Mouse (Mus musculus) G1E (cell line): Measurements from ENCODE around the gene Aar2. TPM values are rescaled to one million over a fixed set of nuclear protein-coding genes. Genes with fewer than 3 reads are reported as not detected.

Source experiments
- ATAC-seq: 2 replicates; pipeline ENCODE4 v1.8.0; 2016; ENCODE audit warnings: mild to moderate bottlenecking; ENCODE audit not compliant: insufficient number of reproducible peaks, poor library complexity, low FRiP score, severe bottlenecking; ENCODE audit errors: extremely low read depth
- DNase-seq: peaks from one replicate; pipeline ENCODE4 v3.0.0; 2012; ENCODE audit warnings: low spot score
- H3K27me3 ChIP-seq: 2 replicates; pipeline ENCODE4 v1.6.1; 2012; ENCODE audit warnings: mild to moderate bottlenecking, low read length, inconsistent platforms; ENCODE audit not compliant: insufficient read depth
- H3K36me3 ChIP-seq: replicated peaks from 2 replicates; pipeline ENCODE3; 2012; ENCODE audit warnings: mild to moderate bottlenecking, inconsistent platforms
- H3K4me1 ChIP-seq: 2 replicates; pipeline ENCODE4 v1.6.1; 2012; ENCODE audit warnings: low read depth, low read length, inconsistent platforms, mixed read lengths; ENCODE audit not compliant: insufficient read depth
- H3K4me3 ChIP-seq: 2 replicates; pipeline ENCODE4 v1.5.1; 2012; ENCODE audit warnings: low read depth, mild to moderate bottlenecking, inconsistent platforms, low read length, moderate library complexity, mixed read lengths
- H3K9me3 ChIP-seq: replicated peaks from 2 replicates; pipeline ENCODE4 v1.6.1; 2012; ENCODE audit warnings: inconsistent platforms
- CTCF ChIP-seq: IDR thresholded peaks from 2 replicates; pipeline ENCODE4 v1.5.1; 2012; ENCODE audit warnings: low read depth, low read length, inconsistent platforms, mixed read lengths
- GATA1 ChIP-seq: IDR thresholded peaks from 2 replicates; pipeline ENCODE4 v1.6.1; 2012; ENCODE audit warnings: borderline replicate concordance, low read length, inconsistent platforms, mixed read lengths
- GATA2 ChIP-seq: IDR thresholded peaks from 2 replicates; pipeline ENCODE4 v1.6.1; 2012; ENCODE audit warnings: low read depth, low read length, inconsistent platforms, borderline replicate concordance
- POLR2AphosphoS5 ChIP-seq: IDR thresholded peaks from 2 replicates; pipeline ENCODE4 v1.6.1; 2012; ENCODE audit warnings: low read depth, low read length, inconsistent platforms; ENCODE audit not compliant: insufficient replicate concordance
- TAL1 ChIP-seq: conservative IDR thresholded peaks from 2 replicates; pipeline ENCODE4 v1.6.1; 2012; ENCODE audit warnings: low read depth, low read length, inconsistent platforms, mixed read lengths
- polyA plus RNA-seq: library from polyadenylated mRNA; stranded (reverse); fragments of >175 nt; gene quantifications from 2 replicates; pipeline ENCODE4 v1.2.3, GENCODE M21; 2012
- total RNA-seq, 2 experiments: library from RNA; stranded (forward) in 1 of 2; stranded (reverse) in 1 of 2; fragments of 200-1000 nt in 1 of 2; fragments of >200 nt in 1 of 2; fragmentation: Nextera tagmentation in 1 of 2; gene quantifications; 2 replicates each; pipeline ENCODE4 v1.2.3; 2014 to 2017

The Aar2 gene
- 19.5 and 19.7 TPM in 2 replicates for total RNA-seq (2014; fragmentation: Nextera tagmentation)
- 13.3 and 17.2 TPM in 2 replicates for total RNA-seq (2017)
- polyA plus RNA-seq: 16.3 and 25.0 TPM in 2 replicates

DNA sequence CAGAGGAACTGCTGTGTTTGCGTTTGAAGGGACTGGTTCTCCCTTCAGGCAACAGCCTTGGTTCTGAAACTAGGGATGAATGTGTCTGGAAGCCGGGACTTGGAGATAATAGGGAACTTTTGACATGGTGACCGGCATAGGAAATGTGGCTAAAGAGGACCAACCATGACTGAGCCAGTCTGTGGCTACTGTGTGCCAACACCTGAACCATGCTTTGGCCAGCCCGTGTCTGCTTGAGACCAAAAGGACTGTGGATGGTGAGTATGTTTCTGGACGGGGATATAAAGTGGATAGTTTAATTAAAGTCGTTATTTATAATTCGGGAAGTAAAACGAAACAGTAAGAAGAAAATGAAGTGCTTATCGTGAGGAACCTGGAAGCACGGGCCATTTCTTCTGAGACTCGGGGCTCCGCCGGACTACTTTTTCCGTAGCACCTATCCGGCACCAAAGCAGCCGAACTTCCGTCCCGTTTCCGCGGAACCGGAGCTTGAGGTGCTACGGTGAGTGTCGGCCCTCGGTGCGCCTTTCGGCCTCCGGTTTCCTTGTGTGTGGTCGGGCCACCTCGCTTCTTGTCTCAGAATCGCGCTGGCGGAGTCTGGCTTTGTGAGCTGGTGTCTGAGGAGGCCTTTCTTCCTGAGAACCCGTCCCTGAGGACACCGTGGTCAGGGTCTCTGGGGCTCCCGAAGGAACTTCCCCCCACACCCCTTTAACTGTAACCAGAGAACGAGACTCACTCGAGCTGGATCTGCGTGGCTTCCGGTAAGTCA lies at the start of gene Aar2:
Gene Aar2 (plus strand): TSS at position 462 of the 769 bp plus-strand sequence.
- peak within 1 kb of the TSS; percentile 83 for H3K4me3 ChIP-seq
- no peak for TF ChIP-seq TAL1
- no peak for TF ChIP-seq GATA1
- peaks cover 32% of the 10 kb centered on the region for H3K36me3 ChIP-seq
- peak; percentile 60 for ATAC-seq
- H3K27me3 ChIP-seq: peaks cover 2% of the 10 kb centered on the region; the same call in 1 of the 2 replicates
- peaks cover 35% of the 10 kb centered on the region for H3K4me1 ChIP-seq
- DNase-seq: peak; percentile 74
- no peaks in the 10 kb centered on the region for H3K9me3 ChIP-seq

DNA sequence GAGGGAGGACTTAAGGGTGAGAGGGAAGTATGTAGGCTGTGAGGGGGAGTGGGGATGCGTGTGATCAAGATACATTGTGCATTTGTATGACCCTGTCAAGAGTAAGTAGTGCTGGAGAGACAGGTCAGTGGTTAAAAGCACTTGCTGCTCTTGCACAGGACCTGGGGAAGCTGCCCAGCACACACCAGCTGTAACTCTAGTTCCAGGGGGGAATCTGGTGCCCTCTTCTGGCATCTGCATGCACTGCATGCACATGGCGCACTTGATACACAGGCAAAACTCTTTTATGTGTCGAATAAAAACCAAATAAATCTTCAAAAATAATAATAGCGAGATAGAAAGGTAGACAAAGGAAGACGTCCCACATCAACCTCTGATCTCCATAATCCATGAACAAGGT lies 49.5 kb upstream of the Aar2 start:
- Histone ChIP-seq H3K4me3 (no peak overlapping the region), H3K36me3 (no peaks in the 10 kb centered on the region), H3K9me3 (no peaks in the 10 kb centered on the region), H3K4me1 (peaks cover 4% of the 10 kb centered on the region; the same call in 1 of the 2 replicates), H3K27me3 (peaks cover 35% of the 10 kb centered on the region)
- DNase-seq (no peak), ATAC-seq (no peak)
- TF ChIP-seq GATA2: no peak
- no peak for TF ChIP-seq POLR2AphosphoS5
- TF ChIP-seq CTCF: peak; percentile 61
- TF ChIP-seq GATA1: no peak

DNA sequence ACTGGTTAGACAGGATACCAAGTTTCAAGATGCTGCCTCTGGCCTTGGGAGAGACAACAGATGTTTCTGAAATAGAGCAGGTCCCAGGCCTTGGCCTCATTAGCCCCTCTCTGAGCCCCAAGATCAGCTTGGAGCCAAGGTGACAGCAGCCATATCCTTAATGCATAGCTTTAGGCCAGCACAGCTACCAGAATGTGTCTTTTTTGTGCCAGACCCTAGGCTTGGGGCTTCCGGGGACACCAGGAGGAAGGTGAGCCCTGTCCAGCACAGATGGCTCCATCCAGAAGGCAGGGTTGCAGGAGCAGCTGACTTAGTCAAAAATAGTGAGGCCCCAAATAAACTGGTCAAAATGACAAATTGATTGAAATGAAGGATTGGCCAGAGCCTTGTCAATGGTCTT lies 46.4 kb upstream of the Aar2 start:
- no peak for TF ChIP-seq TAL1
- TF ChIP-seq GATA2: no peak
- TF ChIP-seq GATA1: no peak
- no peak for TF ChIP-seq CTCF
- TF ChIP-seq POLR2AphosphoS5: no peak
- H3K27me3 ChIP-seq: peaks cover 22% of the 10 kb centered on the region
- no peaks in the 10 kb centered on the region for H3K4me1 ChIP-seq
- no peak overlapping the region for H3K4me3 ChIP-seq
- H3K36me3 ChIP-seq: no peaks in the 10 kb centered on the region
- ATAC-seq: no peak
- no peaks in the 10 kb centered on the region for H3K9me3 ChIP-seq
- no peak for DNase-seq

DNA sequence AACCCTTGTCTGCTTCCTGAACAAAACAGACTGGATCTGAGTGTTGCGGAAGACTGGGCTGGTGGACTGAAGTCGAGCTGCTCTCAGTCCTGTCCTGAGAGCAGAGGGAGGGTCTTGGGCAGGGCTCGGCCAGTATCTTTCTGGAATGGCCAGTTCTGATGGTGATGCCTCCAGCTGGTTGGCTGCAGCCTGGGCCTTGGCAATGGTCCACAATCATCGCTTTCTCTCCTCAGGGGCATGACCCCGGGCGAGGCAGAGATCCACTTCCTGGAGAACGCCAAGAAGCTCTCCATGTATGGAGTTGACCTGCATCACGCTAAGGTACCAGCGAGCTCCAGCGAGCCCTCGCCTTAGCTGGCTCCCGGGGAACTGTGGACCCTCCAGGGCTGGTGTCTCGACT lies 41.9 kb upstream of the Aar2 start:
- Histone ChIP-seq H3K27me3 (peaks cover 10% of the 10 kb centered on the region), H3K9me3 (no peaks in the 10 kb centered on the region), H3K4me1 (no peaks in the 10 kb centered on the region), H3K4me3 (no peak overlapping the region), H3K36me3 (no peaks in the 10 kb centered on the region)
- TF ChIP-seq CTCF: no peak
- TF ChIP-seq GATA1: no peak
- TF ChIP-seq POLR2AphosphoS5: no peak
- no peak for TF ChIP-seq TAL1
- TF ChIP-seq GATA2: no peak
- DNase-seq: no peak
- ATAC-seq: no peak

DNA sequence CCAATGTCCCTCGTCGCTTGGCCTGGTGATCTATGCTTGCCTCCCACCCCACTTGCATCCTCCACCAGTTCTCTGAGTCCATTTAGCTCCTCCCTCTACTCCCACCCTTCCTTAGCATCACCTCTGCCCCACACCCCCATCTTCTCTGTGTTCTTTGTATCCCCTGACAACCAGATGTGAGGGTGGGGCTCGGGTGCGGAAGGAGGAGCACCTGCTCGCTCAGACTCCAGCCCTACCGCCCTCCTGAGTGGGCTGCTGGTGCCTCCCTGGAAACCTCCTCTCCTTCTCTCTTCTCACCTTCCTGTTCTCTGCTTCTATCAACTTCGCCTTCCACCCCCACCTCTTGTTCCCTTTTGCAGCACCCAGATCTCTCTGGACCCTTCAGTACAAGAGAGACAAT lies 35.4 kb upstream of the Aar2 start:
- H3K4me3 ChIP-seq: no peak overlapping the region
- peaks cover 15% of the 10 kb centered on the region for H3K27me3 ChIP-seq
- DNase-seq (no peak), ATAC-seq (no peak)
- no peaks in the 10 kb centered on the region for H3K9me3 ChIP-seq
- TF ChIP-seq GATA2 (no peak), TAL1 (no peak), GATA1 (no peak), POLR2AphosphoS5 (no peak), CTCF (no peak)
- no peaks in the 10 kb centered on the region for H3K4me1 ChIP-seq
- H3K36me3 ChIP-seq: no peaks in the 10 kb centered on the region

DNA sequence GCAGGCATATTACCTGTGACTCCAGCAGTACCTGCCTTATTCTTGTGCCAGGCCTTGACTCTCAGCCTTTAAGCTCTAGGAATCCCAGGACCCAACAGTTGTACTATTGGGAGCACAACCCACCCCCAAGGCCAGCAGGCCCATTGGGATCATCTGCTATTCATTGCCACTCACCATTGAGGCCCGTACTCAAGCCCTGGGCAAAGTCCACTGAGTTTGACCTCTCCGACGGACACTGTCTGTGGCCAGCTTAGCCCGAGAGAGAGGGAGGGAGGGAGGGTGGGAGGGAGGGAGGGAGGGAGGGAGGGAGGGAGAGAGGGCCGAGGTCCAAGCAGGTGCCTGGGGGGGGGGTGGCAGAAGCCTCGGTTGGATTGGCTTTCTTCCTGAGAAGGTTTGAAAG lies 34.8 kb upstream of the Aar2 start:
- Histone ChIP-seq H3K27me3 (peaks cover 13% of the 10 kb centered on the region), H3K9me3 (no peaks in the 10 kb centered on the region), H3K4me1 (no peaks in the 10 kb centered on the region), H3K36me3 (no peaks in the 10 kb centered on the region), H3K4me3 (no peak overlapping the region)
- DNase-seq (no peak), ATAC-seq (no peak)
- TF ChIP-seq POLR2AphosphoS5: no peak
- TF ChIP-seq GATA2: no peak
- no peak for TF ChIP-seq GATA1
- TF ChIP-seq TAL1: no peak
- TF ChIP-seq CTCF: no peak
